ENCODE assay signal across 8 mouse cellular contexts in the genomic region with DNA sequence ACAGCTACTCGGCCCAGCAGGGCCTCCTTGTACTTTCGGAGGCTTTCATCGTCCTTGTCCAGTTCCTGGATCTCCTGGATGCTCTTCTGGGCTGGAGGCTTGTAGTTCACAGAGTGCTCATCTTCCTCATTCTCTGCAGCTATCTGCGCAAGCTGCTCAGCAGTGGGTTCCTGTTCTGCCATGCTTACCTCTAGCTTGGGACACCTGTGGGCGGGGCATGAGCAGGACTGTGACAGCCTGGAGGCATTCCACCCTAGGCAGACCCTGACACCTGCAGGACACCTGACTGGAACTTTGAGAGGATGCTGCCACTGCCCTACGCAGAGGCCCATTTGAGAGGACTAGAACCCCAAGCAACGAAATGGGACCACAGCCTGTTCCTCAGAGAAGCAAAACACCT. TPM values are rescaled to one million over a fixed set of nuclear protein-coding genes. Genes with fewer than 3 reads are reported as not detected.
DNase-seq lines count a peak whose midpoint lies in the region; ATAC-seq lines count a peak whose summit lies in the region.

No protein-coding gene starts in this region.

- peaks cover 24% of the 10 kb centered on the region for H3K4me1 ChIP-seq in limb, embryonic 12.5 days (replicated peaks)
- H3K4me1 ChIP-seq in midbrain, embryonic 15.5 days: peaks cover 28% of the 10 kb centered on the region

- H3K4me2 ChIP-seq in limb, embryonic 12.5 days: peak overlapping the region; percentile 95
- peak overlapping the region; percentile 98 for H3K4me2 ChIP-seq in midbrain, embryonic 15.5 days

- H3K9ac ChIP-seq in limb, embryonic 12.5 days (replicated peaks): peak overlapping the region; percentile 95
- H3K9ac ChIP-seq in midbrain, embryonic 15.5 days: peak overlapping the region; percentile 92

- H3K27ac ChIP-seq in limb, embryonic 12.5 days: peak overlapping the region; percentile 92
- H3K27ac ChIP-seq in midbrain, embryonic 15.5 days: peak overlapping the region; percentile 95

- peak; percentile 30 to 35 for DNase-seq in heart, adult 18-20 months
- DNase-seq in heart, adult 8-10 months (ENCODE audit: low spot score): no peak
- peak; percentile 36 to 38 for DNase-seq in cerebellum, postnatal 10 days
- DNase-seq in heart, postnatal 4 days: peak; percentile 27
- DNase-seq in ovary, postnatal 36 days (ENCODE audit: low spot score): no peak
- no peak for DNase-seq in right cerebral cortex, adult 18-20 months

- peaks cover 5% of the 10 kb centered on the region; the same call in 1 of the 2 replicates for H3K9me3 ChIP-seq in limb, embryonic 12.5 days
- no peaks in the 10 kb centered on the region for H3K9me3 ChIP-seq in midbrain, embryonic 15.5 days

- no peak for ATAC-seq in limb, embryonic 12.5 days (ENCODE audit: insufficient number of reproducible peaks, insufficient read depth, low FRiP score, low TSS enrichment, low read depth)
- no peak for ATAC-seq in midbrain, embryonic 15.5 days (replicated peaks)

- peaks cover 53% of the 10 kb centered on the region for H3K36me3 ChIP-seq in limb, embryonic 12.5 days
- H3K36me3 ChIP-seq in midbrain, embryonic 15.5 days (replicated peaks): peaks cover 23% of the 10 kb centered on the region

- peak overlapping the region; percentile 90 for H3K4me3 ChIP-seq in limb, embryonic 12.5 days (replicated peaks)
- H3K4me3 ChIP-seq in midbrain, embryonic 15.5 days: peak overlapping the region; percentile 90

- no peaks in the 10 kb centered on the region for H3K27me3 ChIP-seq in limb, embryonic 12.5 days
- no peaks in the 10 kb centered on the region for H3K27me3 ChIP-seq in midbrain, embryonic 15.5 days (replicated peaks)

- 61% methylated on average over 7 of the region's 7 CpGs for WGBS in limb, embryonic 12.5 days
- WGBS in midbrain, embryonic 15.5 days: 64% methylated on average over 7 of the region's 7 CpGs

RNA-seq across cellular contexts. Expression of gene Arhgdia, which starts 1.2 kb away (rescaled TPM):
- total RNA-seq in heart, adult 18-20 months (2021): 100 to 1,000 TPM; 133 to 144 TPM
- 100 to 1,000 TPM; 130 to 152 (median 141) TPM for total RNA-seq in heart, adult 8-10 months (2022)
- 100 to 1,000 TPM; 296 to 308 TPM for total RNA-seq in heart, postnatal 4 days (2021)
- 484 and 518 TPM in 2 replicates for polyA plus RNA-seq in limb, embryonic 12.5 days (2016; fragmentation: Nextera tagmentation; extraction: Ambion mirVana)
- 458 and 487 TPM in 2 replicates for polyA plus RNA-seq in midbrain, embryonic 15.5 days (2015; fragmentation: Nextera tagmentation; extraction: Ambion mirVana)

RNA-seq across cellular contexts. Expression of gene P4hb, which starts 7.1 kb away (rescaled TPM):
- 100 to 1,000 TPM; 230 TPM for total RNA-seq in heart, adult 18-20 months (2021)
- total RNA-seq in heart, adult 8-10 months (2022): 100 to 1,000 TPM; 217 to 256 (median 229) TPM
- total RNA-seq in heart, postnatal 4 days (2021): 100 to 1,000 TPM; 353 to 365 TPM
- polyA plus RNA-seq in limb, embryonic 12.5 days (2016; fragmentation: Nextera tagmentation; extraction: Ambion mirVana): 620 and 631 TPM in 2 replicates
- 256 and 259 TPM in 2 replicates for polyA plus RNA-seq in midbrain, embryonic 15.5 days (2015; fragmentation: Nextera tagmentation; extraction: Ambion mirVana)

RNA-seq across cellular contexts. Expression of gene Alyref, which starts 18.0 kb away (rescaled TPM):
- total RNA-seq in heart, adult 18-20 months (2021): 10 to 100 TPM; 44.1 to 46.9 TPM
- total RNA-seq in heart, adult 8-10 months (2022): 10 to 100 TPM; 32.3 to 51.0 (median 45.7) TPM
- total RNA-seq in heart, postnatal 4 days (2021): 100 to 1,000 TPM; 134 TPM
- 671 and 778 TPM in 2 replicates for polyA plus RNA-seq in limb, embryonic 12.5 days (2016; fragmentation: Nextera tagmentation; extraction: Ambion mirVana)
- polyA plus RNA-seq in midbrain, embryonic 15.5 days (2015; fragmentation: Nextera tagmentation; extraction: Ambion mirVana): 225 and 233 TPM in 2 replicates

RNA-seq across cellular contexts. Expression of gene Anapc11, which starts 18.0 kb away (rescaled TPM):
- total RNA-seq in heart, adult 18-20 months (2021): 10 to 100 TPM; 84.4 to 89.0 TPM
- 10 to 100 TPM; 77.9 to 91.8 (median 84.8) TPM for total RNA-seq in heart, adult 8-10 months (2022)
- 100 to 1,000 TPM; 117 to 118 TPM for total RNA-seq in heart, postnatal 4 days (2021)
- polyA plus RNA-seq in limb, embryonic 12.5 days (2016; fragmentation: Nextera tagmentation; extraction: Ambion mirVana): 202 and 203 TPM in 2 replicates
- 200 and 205 TPM in 2 replicates for polyA plus RNA-seq in midbrain, embryonic 15.5 days (2015; fragmentation: Nextera tagmentation; extraction: Ambion mirVana)

RNA-seq across cellular contexts. Expression of gene Npb, which starts 28.1 kb away (rescaled TPM):
- not detected for total RNA-seq in heart, adult 18-20 months (2021)
- total RNA-seq in heart, adult 8-10 months (2022): under 1 TPM in 1 of 4 experiments, not detected in 3; 0.73 TPM
- total RNA-seq in heart, postnatal 4 days (2021): 1 to 10 TPM; 2.4 to 2.5 TPM
- polyA plus RNA-seq in limb, embryonic 12.5 days (2016; fragmentation: Nextera tagmentation; extraction: Ambion mirVana): 0.65 and 0.95 TPM in 2 replicates
- polyA plus RNA-seq in midbrain, embryonic 15.5 days (2015; fragmentation: Nextera tagmentation; extraction: Ambion mirVana): 0.59 and 1.3 TPM in 2 replicates

Comparison
In these comparisons a context has a peak if more than half of its experiments do, and no peak if none do; other contexts are left out.
1. DNase-seq: peak in heart, adult 18-20 months (2 of 2), cerebellum, postnatal 10 days (2 of 2) and heart, postnatal 4 days (single experiment); none in heart, adult 8-10 months (single experiment), ovary, postnatal 36 days (single experiment) and right cerebral cortex, adult 18-20 months (single experiment).